ENCODE assay signal across 8 mouse cellular contexts in genomic region chr11:62280675-62281600, GRCm38 (mm10). TPM values are rescaled to one million over a fixed set of nuclear protein-coding genes. Genes with fewer than 3 reads are reported as not detected.
DNase-seq lines count a peak whose midpoint lies in the region; ATAC-seq and TF ChIP-seq lines count a peak whose summit lies in the region.

Gene Zswim7, minus strand, starts transcription at chr11:62281375.
Gene Ttc19, plus strand, starts transcription at chr11:62281473.

- peak within 1 kb of the TSS; percentile 99 for H3K9ac ChIP-seq in ES-E14 (ENCODE audit: insufficient read depth, low read depth, low read length, poor library complexity, severe bottlenecking)
- H3K9ac ChIP-seq in forebrain, embryonic 15.5 days (replicated peaks): peak within 1 kb of the TSS; percentile 74

- H3K27ac ChIP-seq in ES-E14 (ENCODE audit: insufficient read depth, low read depth, low read length, poor library complexity, severe bottlenecking): peak within 1 kb of the TSS; percentile 92
- peak within 1 kb of the TSS; percentile 82 for H3K27ac ChIP-seq in forebrain, embryonic 15.5 days (replicated peaks)

- peak within 1 kb of the TSS; percentile 77 for H3K4me2 ChIP-seq in forebrain, embryonic 15.5 days (replicated peaks)

- 0 out of 4 replicates have a peak, but pooled peaks cover 0 to 1% of the 10 kb centered on the region in 2 experiments for H3K4me1 ChIP-seq in ES-E14 (ENCODE audit: control insufficient read depth in 2 of 2, insufficient read depth in 2 of 2, low read length in 2 of 2, poor library complexity in 1 of 2)
- peaks cover 11% of the 10 kb centered on the region for H3K4me1 ChIP-seq in forebrain, embryonic 15.5 days
- H3K4me1 ChIP-seq in lung, adult 2 months (ENCODE audit: control insufficient read depth, insufficient read depth, low read length): 0 out of 2 replicates have a peak, but pooled peaks cover 2% of the 10 kb centered on the region

- peak; percentile 79 for DNase-seq in ES-E14 (ENCODE audit: low read depth, low spot score)
- DNase-seq in cerebellum, adult 11-12 months: peak; percentile 91
- DNase-seq in heart, postnatal 25 days (ENCODE audit: low spot score): peak; percentile 85
- DNase-seq in layer of hippocampus, adult 18-20 months (ENCODE audit: low spot score in 2 of 2): peak; percentile 83 to 93
- DNase-seq in lung, adult 2 months: peak; percentile 90
- peak; percentile 76 to 81 for DNase-seq in thymus, adult 18-20 months

- H3K4me3 ChIP-seq in ES-E14 (ENCODE audit: insufficient read depth in 1 of 2, low read depth in 1 of 2, low read length in 2 of 2, poor library complexity in 1 of 2, severe bottlenecking in 1 of 2): peak within 1 kb of the TSS; percentile 96 to 98
- peak within 1 kb of the TSS; percentile 73 for H3K4me3 ChIP-seq in forebrain, embryonic 15.5 days
- peak within 1 kb of the TSS; percentile 76 for H3K4me3 ChIP-seq in lung, adult 2 months (replicated peaks; ENCODE audit: extremely low read depth, low read depth, low read length)

- no peaks in the 10 kb centered on the region for H3K9me3 ChIP-seq in ES-E14 (ENCODE audit: control insufficient read depth, insufficient read depth, low read depth, low read length)
- no peaks in the 10 kb centered on the region for H3K9me3 ChIP-seq in forebrain, embryonic 15.5 days

- WGBS in forebrain, embryonic 15.5 days: under 1% methylated on average over 68 of the region's 68 CpGs
- WGBS in lung, adult 2 months: under 1% methylated on average over 67 of the region's 68 CpGs

- peak; percentile 97 for ATAC-seq in forebrain, embryonic 15.5 days (replicated peaks)
- peak; percentile 86 for ATAC-seq in neutrophil, adult 5-6 weeks (ENCODE audit: extremely low read depth, insufficient number of reproducible peaks, low FRiP score, poor library complexity, severe bottlenecking)

- no peaks in the 10 kb centered on the region for H3K27me3 ChIP-seq in forebrain, embryonic 15.5 days

- peaks cover 10% of the 10 kb centered on the region for H3K36me3 ChIP-seq in ES-E14 (ENCODE audit: control insufficient read depth, insufficient read depth, low read length, poor library complexity, severe bottlenecking)
- H3K36me3 ChIP-seq in forebrain, embryonic 15.5 days: peaks cover 23% of the 10 kb centered on the region

- in situ Hi-C loops in ES-E14 (cut with MboI; ENCODE audit: low sequenced_read_pairs in 2 of 2, unreplicated experiment in 2 of 2): no loop called here

- TF ChIP-seq CTCF in lung, adult 2 months (IDR thresholded peaks at IDR 0.05; ENCODE audit: insufficient read depth, low read length): peak; percentile 43

- peak; percentile 83; the same call in 1 of the 2 replicates for TF ChIP-seq POLR2A in lung, adult 2 months (IDR thresholded peaks at IDR 0.05; ENCODE audit: borderline replicate concordance, extremely low read depth, low read depth, low read length)

- intact Hi-C loops in heart, postnatal 25 days (cut with DNase I): loop anchor here (1.0 to 2.0 kb wide), 3 partner anchors 154 to 330 kb away; no protein-coding TSS in a partner anchor

TF ChIP-seq in ES-E14, 5 proteins besides CTCF, POLR2A, EP300 and RAD21:
- TF ChIP-seq MAFK (IDR thresholded peaks at IDR 0.05; ENCODE audit: insufficient read depth, low read depth, low read length): peak; percentile 55; the same call in 1 of the 2 replicates
- peak; percentile 82; the same call in 1 of the 2 replicates for TF ChIP-seq ZNF384 (IDR thresholded peaks at IDR 0.05; ENCODE audit: low read depth, low read length)
- no peak for TF ChIP-seq CHD2 (IDR thresholded peaks at IDR 0.05; ENCODE audit: low read depth, low read length)
- TF ChIP-seq HCFC1 (IDR thresholded peaks at IDR 0.05; ENCODE audit: borderline replicate concordance, insufficient read depth, low read length): no peak
- 0 out of 2 replicates have a peak, but pooled peaks have one; percentile 11 for TF ChIP-seq ZC3H11A (IDR thresholded peaks at IDR 0.05; ENCODE audit: borderline replicate concordance, low read depth, low read length)

RNA-seq across cellular contexts. Expression of gene Zswim7, which starts in this region (rescaled TPM):
- total RNA-seq in ES-E14 (2012; rRNA removed): 26.1 and 40.7 TPM in 2 replicates
- polyA plus RNA-seq in forebrain, embryonic 15.5 days (2015; fragmentation: Nextera tagmentation; extraction: Ambion mirVana): 9.4 and 9.8 TPM in 2 replicates
- 10 to 100 TPM; 11.7 to 12.0 TPM for total RNA-seq in heart, postnatal 25 days (2021)
- total RNA-seq in layer of hippocampus, adult 18-20 months (2021): 10 to 100 TPM; 11.5 to 13.2 TPM
- 3.3 and 6.9 TPM in 2 replicates for polyA plus RNA-seq in lung, adult 2 months (2012; rRNA removed)
- total RNA-seq in neutrophil, adult 5-6 weeks (2017): 4.2 and 4.4 TPM in 2 replicates

RNA-seq across cellular contexts. Expression of gene Ttc19, which starts in this region (rescaled TPM):
- 24.1 and 27.4 TPM in 2 replicates for total RNA-seq in ES-E14 (2012; rRNA removed)
- polyA plus RNA-seq in forebrain, embryonic 15.5 days (2015; fragmentation: Nextera tagmentation; extraction: Ambion mirVana): 33.1 and 33.9 TPM in 2 replicates
- total RNA-seq in heart, postnatal 25 days (2021): 10 to 100 TPM; 36.0 to 40.8 TPM
- 10 to 100 TPM; 87.2 to 88.5 TPM for total RNA-seq in layer of hippocampus, adult 18-20 months (2021)
- 3.7 and 6.2 TPM in 2 replicates for polyA plus RNA-seq in lung, adult 2 months (2012; rRNA removed)
- 18.8 and 19.8 TPM in 2 replicates for total RNA-seq in neutrophil, adult 5-6 weeks (2017)

Comparison
In these comparisons a context has a peak if more than half of its experiments do, and no peak if none do; other contexts are left out.
1. Peak in every context shown above with its lines: DNase-seq, ATAC-seq, H3K4me3 ChIP-seq and H3K27ac ChIP-seq.